Mouse (Mus musculus) lung, postnatal 10 days (tissue): ENCODE results near the gene Coq10a.

Experiments used
- DNase-seq: peaks from one replicate; pipeline ENCODE4 v3.0.0; 2021

Coq10a gene

GRCm38 (mm10) chr10:128382482-128382881, 13.7 kb upstream of the Coq10a start:
- DNase-seq: no peak

GRCm38 (mm10) chr10:128380565-128380964, 11.8 kb upstream of the Coq10a start:
- DNase-seq: peak; percentile 47

GRCm38 (mm10) chr10:128379260-128379659, 10.5 kb upstream of the Coq10a start:
- no peak for DNase-seq

GRCm38 (mm10) chr10:128378462-128378861, 9.7 kb upstream of the Coq10a start:
- DNase-seq: no peak

GRCm38 (mm10) chr10:128377940-128378448, 9.2 kb upstream of the Coq10a start:
- DNase-seq: no peak

- DNase-seq: peak; percentile 53
Measured at GRCm38 (mm10) chr10:128377222-128377939, 8.6 kb upstream of the Coq10a start.

- peak; percentile 89 for DNase-seq
Measured at GRCm38 (mm10) chr10:128376455-128377211, 7.8 kb upstream of the Coq10a start, which contains the start of gene Ankrd52. TSS of gene Ankrd52 (plus strand) at chr10:128377115.

- no peak for DNase-seq
Measured at GRCm38 (mm10) chr10:128376099-128376454, 7.3 kb upstream of the Coq10a start.

- no peak for DNase-seq
Measured at GRCm38 (mm10) chr10:128374393-128374792, 5.6 kb upstream of the Coq10a start.

GRCm38 (mm10) chr10:128372989-128373748, 4.4 kb upstream of the Coq10a start:
- DNase-seq: no peak

- DNase-seq: no peak
Measured at GRCm38 (mm10) chr10:128372142-128372541, 3.3 kb upstream of the Coq10a start.

GRCm38 (mm10) chr10:128370601-128371000, 1.8 kb upstream of the Coq10a start:
- no peak for DNase-seq

GRCm38 (mm10) chr10:128370021-128370420, 1.2 kb upstream of the Coq10a start:
- DNase-seq: no peak

- DNase-seq: no peak
Measured at GRCm38 (mm10) chr10:128369599-128369998, 802 bp upstream of the Coq10a start.

- DNase-seq: no peak
Measured at GRCm38 (mm10) chr10:128369218-128369543, 384 bp upstream of the Coq10a start.

GRCm38 (mm10) chr10:128367899-128368401, 847 bp downstream of the Coq10a start:
- DNase-seq: no peak

- DNase-seq: peak; percentile 65
Measured at GRCm38 (mm10) chr10:128362568-128362967, 6.2 kb downstream of the Coq10a start.

GRCm38 (mm10) chr10:128361836-128362235, 7.0 kb downstream of the Coq10a start:
- DNase-seq: no peak

- no peak for DNase-seq
Measured at GRCm38 (mm10) chr10:128359226-128359625, 9.6 kb downstream of the Coq10a start.

- DNase-seq: peak; percentile 77
Measured at GRCm38 (mm10) chr10:128358796-128359195, 10.0 kb downstream of the Coq10a start.

- no peak for DNase-seq
Measured at GRCm38 (mm10) chr10:128347541-128347940, 21.3 kb downstream of the Coq10a start.

GRCm38 (mm10) chr10:128344568-128345275, 24.1 kb downstream of the Coq10a start:
- DNase-seq: peak; percentile 89

- no peak for DNase-seq
Measured at GRCm38 (mm10) chr10:128343436-128343835, 25.4 kb downstream of the Coq10a start.
